Mouse (Mus musculus): ENCODE measurements around the gene Tmem9. TPM values are rescaled to one million over a fixed set of nuclear protein-coding genes. Genes with fewer than 3 reads are reported as not detected.
A peak's percentile ranks its signal among the peaks of the same experiment; 100 is the strongest.

Tmem9 gene
- 122 TPM for polyA plus RNA-seq (2021)

DNA sequence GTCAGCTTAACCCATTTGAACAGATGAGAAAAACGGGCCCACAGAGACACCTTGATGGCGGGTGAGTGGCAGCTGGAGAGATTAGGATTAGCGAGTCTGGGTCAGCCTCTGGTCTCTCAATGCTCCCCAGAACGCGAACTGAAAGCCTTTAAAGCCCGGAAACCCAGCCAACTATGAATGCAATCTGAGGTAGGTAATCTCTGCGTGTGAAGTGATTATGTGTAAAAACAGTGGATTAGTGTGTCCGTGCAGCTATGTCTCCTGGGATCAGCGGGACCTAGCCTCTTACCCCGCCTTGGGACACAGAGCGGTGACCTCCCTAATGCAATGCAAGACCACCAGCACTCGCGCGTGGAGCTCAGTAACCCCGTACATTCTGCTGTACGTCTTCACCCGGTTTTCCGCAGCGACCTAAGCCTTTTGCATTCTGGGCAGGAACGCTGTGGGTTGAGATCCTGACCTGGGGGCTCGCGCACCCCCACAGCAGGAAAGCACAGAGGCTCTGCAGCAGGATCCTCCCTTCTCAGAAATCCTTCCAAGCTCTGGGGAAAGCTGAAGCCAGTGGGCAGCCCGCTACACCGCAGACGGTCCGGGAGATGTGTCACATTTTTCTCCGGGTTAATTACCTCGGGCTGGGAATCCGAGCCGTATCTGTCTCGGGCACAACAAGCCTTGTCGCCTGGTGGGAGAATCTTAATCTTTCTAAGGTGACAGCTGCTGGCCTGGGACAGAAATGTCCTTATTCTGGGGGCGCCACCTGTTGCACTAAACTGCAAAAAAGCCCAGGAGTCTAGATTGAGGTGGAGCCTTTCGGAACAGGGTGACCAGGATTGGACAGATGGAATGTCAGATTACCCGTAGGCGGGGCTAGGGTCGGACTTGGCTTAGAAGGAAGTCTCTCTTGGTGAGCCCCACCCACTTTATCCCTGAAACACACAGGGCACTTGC lies at the start of gene Tmem9:
Tmem9 (plus strand) TSS at position 940 of the 948 bp plus-strand sequence.
- DNase-seq (ENCODE audit: low read depth, low spot score): peak; percentile 41
- peak; percentile 95 for ATAC-seq
- TF ChIP-seq CTCF (IDR thresholded peaks at IDR 0.05): no peak
- CTCF ChIA-PET: no interaction called here
- H3K27me3 ChIP-seq: peaks cover under 1% of the 10 kb centered on the region
- POLR2A ChIA-PET: no interaction called here
- in situ Hi-C loops (cut with MboI; ENCODE audit: low pct_unique_long_range_greater_than_20kb): no loop called here

DNA sequence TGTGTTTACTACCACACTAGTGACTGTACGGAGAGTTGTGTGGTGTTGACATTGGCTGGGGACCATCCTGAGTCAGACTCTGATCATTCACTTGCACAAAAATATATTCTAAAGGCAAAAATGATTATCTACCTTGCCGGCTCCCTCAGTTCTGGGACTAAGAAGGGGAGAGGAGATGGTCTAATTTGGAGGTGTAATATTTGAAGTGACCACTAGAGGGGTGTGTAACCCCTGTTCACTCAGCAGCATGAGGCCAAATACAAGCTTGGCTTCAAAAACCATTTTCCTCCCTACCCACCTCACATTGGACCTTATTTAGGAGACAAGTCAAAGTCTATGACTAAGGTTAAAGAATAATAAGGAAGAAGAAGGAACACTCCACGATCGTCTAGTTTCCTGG lies 49.5 kb upstream of the Tmem9 start:
- no peak for TF ChIP-seq CTCF (IDR thresholded peaks at IDR 0.05)
- in situ Hi-C loops (cut with MboI; ENCODE audit: low pct_unique_long_range_greater_than_20kb): no loop called here
- ATAC-seq (no peak), DNase-seq (ENCODE audit: low read depth, low spot score) (no peak)
- ChIA-PET CTCF (interaction anchor here (0.8 to 1.8 kb wide), 13 partner anchors 13 to 117 kb away, joined by 3 to 5 read pairs (median 3); no protein-coding TSS in a partner anchor), POLR2A (no interaction called here)
- peaks cover 53% of the 10 kb centered on the region for H3K27me3 ChIP-seq

DNA sequence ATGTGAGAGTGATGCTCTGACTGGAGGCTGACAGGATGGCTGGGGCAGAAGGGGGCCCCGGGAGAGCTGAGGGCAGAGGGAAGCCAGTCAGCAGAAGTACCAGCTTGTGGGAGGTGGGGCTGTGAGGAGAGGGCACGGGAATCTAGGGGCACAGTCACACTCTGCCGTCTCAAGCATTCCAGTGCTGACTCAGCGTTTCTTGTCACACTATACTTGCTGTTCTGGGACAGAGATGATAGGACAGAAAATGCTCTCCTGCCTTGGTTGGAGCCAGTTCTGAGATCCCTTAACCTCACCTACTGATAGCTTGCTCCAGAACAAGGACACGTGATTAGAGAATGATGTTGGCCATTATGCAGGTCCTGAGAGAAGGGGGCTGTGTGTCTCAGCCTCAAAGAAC lies 44.8 kb upstream of the Tmem9 start:
- CTCF ChIA-PET: interaction anchor here (1.2 kb wide), 1 partner anchor 112 kb away, joined by 3 read pairs; no protein-coding TSS in a partner anchor
- no peak for ATAC-seq

DNA sequence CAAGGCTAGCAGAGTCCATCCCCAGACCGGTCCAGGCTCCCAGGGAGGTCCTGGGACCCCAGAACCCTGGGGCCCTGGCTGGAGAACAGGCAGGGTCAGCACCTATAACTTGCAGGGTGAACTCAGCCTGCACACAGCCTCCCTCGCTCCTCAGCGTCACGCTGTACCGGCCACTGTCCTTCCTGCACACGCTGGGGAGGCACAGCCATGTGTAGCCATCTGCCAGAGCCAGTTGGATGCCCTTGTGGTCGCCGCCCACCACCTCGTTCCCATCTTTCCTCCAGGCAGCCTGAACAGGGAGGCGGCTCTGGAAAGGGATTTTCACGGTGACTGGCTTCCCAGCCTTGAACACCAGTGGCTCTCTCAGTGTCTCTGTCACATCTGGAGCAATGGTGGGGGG lies 43.4 kb upstream of the Tmem9 start:
- CTCF ChIA-PET: no interaction called here
- DNase-seq (ENCODE audit: low read depth, low spot score) (no peak), ATAC-seq (no peak)
- POLR2A ChIA-PET: no interaction called here
- peaks cover 43% of the 10 kb centered on the region for H3K27me3 ChIP-seq
- in situ Hi-C loops (cut with MboI; ENCODE audit: low pct_unique_long_range_greater_than_20kb): no loop called here
- TF ChIP-seq CTCF (IDR thresholded peaks at IDR 0.05): no peak

More for the DNA sequence above, 44.8 kb upstream of the Tmem9 start:
- no peak for TF ChIP-seq CTCF (IDR thresholded peaks at IDR 0.05)
- POLR2A ChIA-PET: no interaction called here
- in situ Hi-C loops (cut with MboI; ENCODE audit: low pct_unique_long_range_greater_than_20kb): no loop called here
- H3K27me3 ChIP-seq: peaks cover 49% of the 10 kb centered on the region
- no peak for DNase-seq (ENCODE audit: low read depth, low spot score)

DNA sequence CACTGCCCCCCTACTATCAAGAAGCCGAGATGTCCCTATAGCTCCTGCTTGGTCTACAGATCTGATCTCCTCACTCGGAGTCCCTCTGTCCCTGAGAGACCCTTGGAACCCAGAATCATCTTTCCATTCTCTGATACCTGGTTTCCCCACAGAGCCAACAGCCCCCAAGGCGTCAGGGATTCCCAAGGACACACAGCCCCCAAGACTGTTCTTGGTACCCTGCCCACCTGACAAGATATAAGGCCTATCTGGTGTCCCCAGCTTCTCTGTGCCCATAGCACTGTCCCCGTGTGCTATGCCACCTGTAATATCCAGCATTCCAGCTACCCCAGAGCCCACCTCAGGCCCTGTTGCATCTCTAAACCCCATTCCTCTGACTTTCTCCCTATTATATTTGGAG lies 40.2 kb upstream of the Tmem9 start:
- no peak for DNase-seq (ENCODE audit: low read depth, low spot score)
- POLR2A ChIA-PET: no interaction called here
- no peak for ATAC-seq
- H3K27me3 ChIP-seq: peaks cover 26% of the 10 kb centered on the region
- CTCF ChIA-PET: no interaction called here
- TF ChIP-seq CTCF (IDR thresholded peaks at IDR 0.05): no peak
- in situ Hi-C loops (cut with MboI; ENCODE audit: low pct_unique_long_range_greater_than_20kb): no loop called here

DNA sequence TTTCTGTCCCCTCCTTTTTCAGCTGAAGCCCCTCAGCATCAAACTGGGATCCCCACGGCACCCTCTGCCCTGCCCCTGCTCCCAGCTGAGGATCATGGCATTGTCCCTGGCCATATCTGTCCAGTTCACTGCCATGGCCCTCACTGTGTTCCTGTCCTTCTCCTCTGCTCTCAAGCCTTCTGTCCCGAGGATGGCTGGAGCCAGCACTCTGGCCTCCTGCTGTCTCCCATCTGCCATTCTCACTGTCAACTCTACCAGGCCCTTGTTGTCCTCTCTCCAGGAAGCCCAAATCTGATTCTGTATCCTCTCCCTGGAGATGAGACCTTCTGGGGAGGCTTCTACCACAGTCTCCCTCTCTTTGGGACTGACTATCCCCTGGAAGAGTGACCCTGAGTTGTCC lies 37.5 kb upstream of the Tmem9 start:
- ATAC-seq: no peak
- no peak for DNase-seq (ENCODE audit: low read depth, low spot score)
- POLR2A ChIA-PET: no interaction called here
- H3K27me3 ChIP-seq: peaks cover 6% of the 10 kb centered on the region
- TF ChIP-seq CTCF (IDR thresholded peaks at IDR 0.05): no peak
- CTCF ChIA-PET: interaction anchor here (1.2 kb wide), 1 partner anchor 25 kb away, joined by 3 read pairs; no protein-coding TSS in a partner anchor
- in situ Hi-C loops (cut with MboI; ENCODE audit: low pct_unique_long_range_greater_than_20kb): no loop called here

DNA sequence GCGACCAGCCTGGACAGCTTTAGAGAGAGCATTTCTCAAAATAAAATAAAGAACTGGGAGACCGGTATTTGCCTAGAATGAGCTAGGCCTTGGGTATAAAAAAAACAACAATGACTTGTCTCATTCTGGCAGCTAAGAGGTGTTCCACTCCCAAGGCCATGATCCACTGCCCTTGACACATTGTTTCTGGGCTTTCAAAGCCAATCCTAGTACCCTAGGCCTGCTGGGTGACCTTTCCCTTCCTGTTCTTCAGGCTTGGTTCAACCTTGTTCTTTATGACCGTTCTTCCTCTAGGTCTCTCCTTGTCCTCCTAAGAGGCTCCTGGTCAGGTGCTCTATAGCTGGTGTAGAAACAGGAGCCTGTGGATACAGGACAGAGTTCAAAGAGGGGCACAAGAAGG lies 35.4 kb upstream of the Tmem9 start:
- H3K27me3 ChIP-seq: peaks cover 3% of the 10 kb centered on the region
- POLR2A ChIA-PET: no interaction called here
- no peak for DNase-seq (ENCODE audit: low read depth, low spot score)
- CTCF ChIA-PET: interaction anchor here (0.7 to 2.1 kb wide), 3 partner anchors 15 to 75 kb away, joined by 3 to 7 read pairs (median 4); no protein-coding TSS in a partner anchor
- no peak for TF ChIP-seq CTCF (IDR thresholded peaks at IDR 0.05)
- in situ Hi-C loops (cut with MboI; ENCODE audit: low pct_unique_long_range_greater_than_20kb): no loop called here
- ATAC-seq: no peak

DNA sequence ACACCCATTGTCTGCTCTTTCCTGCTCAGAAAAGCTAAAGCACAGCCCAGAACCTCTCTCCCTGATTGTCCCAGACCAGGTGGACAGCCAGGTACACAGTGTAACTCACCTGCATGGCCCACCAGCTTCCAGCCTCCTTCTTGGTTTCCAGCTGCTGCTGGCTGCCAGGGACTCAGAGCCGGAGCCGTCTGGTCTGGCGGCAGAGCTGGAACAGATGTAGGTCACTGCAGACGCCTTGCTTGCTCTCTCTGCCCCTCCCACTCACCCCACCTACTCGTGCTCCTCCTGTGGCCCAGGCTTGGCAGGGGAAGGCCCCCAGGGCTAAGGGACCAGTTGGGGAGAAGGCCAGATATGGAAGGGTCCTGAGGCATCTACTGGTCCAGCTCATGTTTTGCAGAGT lies 23.8 kb upstream of the Tmem9 start:
- no peaks in the 10 kb centered on the region for H3K27me3 ChIP-seq
- ChIA-PET CTCF (no interaction called here), POLR2A (no interaction called here)
- DNase-seq (ENCODE audit: low read depth, low spot score) (no peak), ATAC-seq (no peak)
- TF ChIP-seq CTCF (IDR thresholded peaks at IDR 0.05): no peak
- in situ Hi-C loops (cut with MboI; ENCODE audit: low pct_unique_long_range_greater_than_20kb): no loop called here

DNA sequence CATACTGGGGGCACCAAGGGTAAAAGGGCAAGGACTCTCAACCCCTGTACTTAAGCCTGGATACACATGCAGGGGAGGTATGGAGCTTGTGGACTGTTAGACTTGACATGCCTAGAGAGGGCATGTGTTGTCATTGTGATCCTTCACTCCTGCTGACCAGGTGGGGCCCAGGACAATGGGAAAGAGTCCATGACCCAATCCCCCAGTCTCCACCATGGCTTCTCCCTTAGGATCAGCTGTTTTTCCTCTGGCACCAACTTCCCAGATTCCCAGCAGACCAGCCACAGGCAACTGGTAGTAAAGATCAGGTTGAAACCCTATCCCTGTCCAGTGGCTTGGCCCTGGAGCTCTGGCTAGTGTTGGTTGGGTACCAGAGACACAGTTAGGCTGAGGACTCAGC lies 18.1 kb upstream of the Tmem9 start:
- no peak for ATAC-seq
- ChIA-PET POLR2A (no interaction called here), CTCF (interaction anchor here (1.0 to 1.6 kb wide), 3 partner anchors 12 to 185 kb away, joined by 3 read pairs; no protein-coding TSS in a partner anchor)
- H3K27me3 ChIP-seq: peaks cover under 1% of the 10 kb centered on the region
- in situ Hi-C loops (cut with MboI; ENCODE audit: low pct_unique_long_range_greater_than_20kb): no loop called here
- no peak for DNase-seq (ENCODE audit: low read depth, low spot score)
- no peak for TF ChIP-seq CTCF (IDR thresholded peaks at IDR 0.05)

DNA sequence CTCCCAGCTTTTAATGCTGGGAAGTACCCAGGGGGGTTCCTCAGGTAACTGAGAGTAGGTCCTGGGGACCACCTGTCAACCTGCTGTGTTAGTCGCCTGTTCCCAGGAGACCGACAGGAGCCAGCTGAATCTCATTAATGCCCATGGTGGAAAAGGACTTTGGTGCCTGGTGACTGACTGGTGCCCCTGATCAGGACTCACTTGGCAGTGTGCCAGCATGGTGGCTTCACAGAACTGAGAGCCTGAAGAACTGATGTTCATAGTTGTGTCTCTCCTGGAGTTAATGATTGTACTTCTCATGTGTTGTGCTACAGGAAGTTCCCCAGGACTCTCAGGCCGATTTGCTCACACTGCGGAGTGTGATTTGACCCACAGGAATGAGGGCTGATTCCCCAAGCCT lies 14.5 kb upstream of the Tmem9 start:
- no peak for ATAC-seq
- POLR2A ChIA-PET: no interaction called here
- in situ Hi-C loops (cut with MboI; ENCODE audit: low pct_unique_long_range_greater_than_20kb): no loop called here
- H3K27me3 ChIP-seq: peaks cover 8% of the 10 kb centered on the region
- CTCF ChIA-PET: no interaction called here
- DNase-seq (ENCODE audit: low read depth, low spot score): no peak
- no peak for TF ChIP-seq CTCF (IDR thresholded peaks at IDR 0.05)

DNA sequence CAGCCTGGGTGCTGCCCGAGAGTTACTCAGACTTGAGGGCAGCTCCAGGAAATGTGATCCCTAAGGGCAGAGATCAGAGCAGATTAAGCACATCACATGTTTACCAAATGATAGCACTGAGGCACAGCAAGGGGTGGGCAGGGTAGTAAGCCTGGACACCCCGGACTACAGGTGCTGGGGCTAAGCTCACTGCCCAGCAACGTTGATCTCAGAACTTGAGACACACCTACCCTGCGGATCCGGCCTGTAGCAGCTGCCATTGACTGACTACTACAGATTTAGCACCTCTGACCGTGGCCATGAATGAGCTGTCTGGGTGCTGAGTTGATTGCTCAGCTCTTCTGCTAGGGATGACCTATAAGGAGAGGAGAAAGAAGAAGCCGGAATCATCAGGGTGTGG lies 10.4 kb upstream of the Tmem9 start:
- no peak for TF ChIP-seq CTCF (IDR thresholded peaks at IDR 0.05)
- CTCF ChIA-PET: interaction anchor here (1.5 kb wide), 1 partner anchor 18 kb away, joined by 3 read pairs; no protein-coding TSS in a partner anchor
- ATAC-seq: no peak
- POLR2A ChIA-PET: interaction anchor here (0.8 kb wide), 1 partner anchor 44 kb away, joined by 3 read pairs; no protein-coding TSS in a partner anchor
- H3K27me3 ChIP-seq: peaks cover 34% of the 10 kb centered on the region
- in situ Hi-C loops (cut with MboI; ENCODE audit: low pct_unique_long_range_greater_than_20kb): no loop called here
- DNase-seq (ENCODE audit: low read depth, low spot score): no peak

All from Patski (cell line).